Mouse (Mus musculus) kidney, adult 9 months (tissue): ENCODE measurements at regions not wholly inside any gene's neighbourhood (a gene's known extent, or its start where the extent isn't known, plus 50 kb on each side); places are given as distances from the start of the nearest gene placed in this dataset.

Source experiments
- DNase-seq: peaks from one replicate; pipeline ENCODE4 v3.0.0; 2022

GRCm38 (mm10) chr9:50005757-50006576 is 207.2 kb upstream of the Ncam1 start:
- DNase-seq: peak; percentile 56

DNA sequence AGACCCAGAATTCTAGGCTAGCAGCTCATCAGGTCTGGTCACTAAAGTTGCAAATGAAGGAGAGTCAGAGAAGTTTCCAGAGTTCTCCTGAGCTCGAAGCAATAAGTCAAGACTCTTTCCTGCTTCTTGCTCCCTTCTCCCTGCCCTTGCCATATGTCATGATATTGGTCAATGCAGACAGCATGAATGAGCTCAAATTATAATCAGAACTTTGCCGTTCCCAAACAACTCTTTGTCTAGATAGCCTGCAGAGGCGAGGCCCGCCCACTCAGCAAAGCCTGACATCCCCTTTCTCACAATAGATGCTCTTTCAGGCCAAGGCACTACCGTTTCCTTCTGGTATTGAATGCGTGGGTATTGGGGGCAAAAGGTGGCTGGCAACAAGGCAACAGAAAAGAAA is 204.0 kb upstream of the Ncam1 start:
- DNase-seq: no peak

DNA sequence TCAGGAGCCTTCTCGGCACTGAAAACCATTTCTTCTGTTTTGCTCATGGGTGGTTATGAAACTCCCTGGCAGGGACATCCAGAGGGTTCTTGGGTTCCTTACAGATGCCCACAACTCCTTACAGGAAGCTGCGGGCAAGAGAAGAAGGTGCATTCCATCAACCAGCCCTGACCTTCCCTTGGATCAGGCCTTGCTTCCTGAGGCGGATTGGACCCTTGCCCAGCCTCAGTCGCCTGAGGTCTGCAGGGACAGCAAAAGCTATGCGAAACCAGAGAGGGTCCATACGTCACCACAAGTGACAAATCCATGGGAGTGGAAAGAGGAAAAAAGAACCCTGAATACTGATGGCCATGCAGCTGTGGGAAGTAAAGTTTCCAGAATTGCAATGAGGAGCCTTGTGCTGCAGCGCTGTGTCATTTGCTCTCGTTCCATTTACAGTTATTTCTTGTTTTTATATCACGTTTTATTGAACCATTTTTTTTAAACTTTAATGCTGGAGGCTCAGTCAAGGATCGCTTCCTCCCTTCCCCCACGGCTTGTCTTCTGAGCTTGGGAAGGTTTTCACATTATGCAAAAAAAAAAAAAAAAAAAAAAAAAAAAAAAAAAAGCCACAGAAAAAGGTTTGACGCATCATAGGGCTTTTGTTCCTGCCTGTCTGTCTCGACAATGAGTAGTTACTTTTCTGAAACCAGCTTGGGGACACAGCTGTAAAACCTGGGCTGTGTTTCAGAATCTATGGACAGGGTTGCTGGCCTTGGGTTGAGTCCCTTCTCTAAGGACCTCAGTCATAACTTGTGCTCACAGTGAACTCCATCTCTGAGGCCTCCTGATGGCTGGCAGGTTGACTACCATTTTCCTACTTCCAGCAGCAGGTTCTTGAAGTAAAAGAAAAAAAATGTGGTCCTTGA is 202.0 kb upstream of the Ncam1 start:
- DNase-seq: peak; percentile 39

DNA sequence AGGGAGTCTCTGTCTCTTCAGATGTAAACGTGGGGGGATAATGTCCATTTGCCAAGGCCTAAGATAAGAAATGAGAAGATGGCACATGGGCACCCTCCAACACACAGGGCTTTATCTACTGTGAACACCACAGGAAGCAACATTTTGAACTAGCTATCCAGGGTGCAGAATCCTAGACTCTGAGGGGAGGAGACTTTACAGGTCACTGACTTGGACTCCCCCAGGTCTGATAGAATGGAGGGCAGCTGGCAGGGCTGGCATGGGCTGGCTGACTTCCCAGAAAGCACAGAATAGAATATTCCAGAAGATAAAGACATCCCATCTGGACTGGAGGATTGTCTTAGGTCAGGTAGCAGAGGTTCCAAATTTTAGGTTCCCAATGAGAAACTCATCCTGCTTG is 201.2 kb upstream of the Ncam1 start:
- DNase-seq: peak; percentile 92

DNA sequence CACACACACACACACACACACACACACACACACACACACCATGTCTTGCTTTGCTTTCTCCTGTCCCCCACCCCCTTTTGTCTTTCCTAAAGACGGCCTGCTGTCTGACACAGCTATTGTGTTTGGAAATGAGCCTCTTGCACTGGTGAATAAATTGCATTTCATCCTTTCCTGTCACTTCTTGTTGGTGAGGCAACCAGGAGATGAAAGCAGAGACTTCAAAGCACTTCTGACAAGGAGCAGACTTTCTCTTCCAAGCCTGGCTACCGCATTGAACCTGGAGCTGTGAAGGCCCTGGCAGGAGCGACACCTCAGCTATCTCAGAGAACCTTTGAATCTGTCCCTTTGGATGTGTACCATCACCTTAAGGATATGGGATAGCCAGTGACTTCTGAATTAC is 199.4 kb upstream of the Ncam1 start:
- no peak for DNase-seq

DNA sequence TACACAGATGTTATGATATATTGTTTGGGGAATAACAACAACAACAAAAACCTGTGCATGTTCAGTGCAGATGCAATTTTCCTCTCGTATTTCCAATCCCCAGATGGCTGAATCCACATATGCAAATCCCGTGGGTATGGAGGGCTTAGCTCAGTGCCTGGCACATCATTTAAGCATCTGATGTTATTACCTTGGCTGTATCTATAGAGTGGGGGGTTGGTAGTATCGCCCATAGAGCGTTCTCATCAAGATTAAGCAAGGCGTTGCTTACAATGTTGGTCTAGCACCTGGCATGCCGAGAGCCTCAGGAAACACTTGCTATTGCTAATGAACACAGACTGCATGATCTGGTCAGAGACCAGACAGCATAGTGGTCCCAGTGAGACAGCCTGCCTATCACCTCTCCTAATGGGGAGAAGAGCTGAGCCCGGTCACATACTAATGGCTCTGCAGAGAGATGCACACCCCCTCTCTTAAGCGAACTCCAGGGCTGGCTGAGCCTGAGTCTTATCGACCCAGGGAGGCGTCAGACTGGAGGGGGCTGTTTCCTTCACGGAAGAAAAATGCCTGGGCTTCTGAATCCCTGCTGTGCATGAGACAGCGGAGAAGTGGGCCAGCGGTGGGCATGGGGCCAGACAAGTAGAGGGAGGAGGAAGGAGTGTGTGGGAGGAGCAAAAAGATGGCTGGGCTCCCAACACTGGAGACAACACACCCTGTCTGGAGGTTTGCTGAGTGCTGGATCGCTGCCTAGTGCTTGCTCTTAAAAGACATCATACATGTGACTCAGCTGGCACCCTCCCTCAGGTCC is 190.9 kb upstream of the Ncam1 start:
- DNase-seq: peak; percentile 83

DNA sequence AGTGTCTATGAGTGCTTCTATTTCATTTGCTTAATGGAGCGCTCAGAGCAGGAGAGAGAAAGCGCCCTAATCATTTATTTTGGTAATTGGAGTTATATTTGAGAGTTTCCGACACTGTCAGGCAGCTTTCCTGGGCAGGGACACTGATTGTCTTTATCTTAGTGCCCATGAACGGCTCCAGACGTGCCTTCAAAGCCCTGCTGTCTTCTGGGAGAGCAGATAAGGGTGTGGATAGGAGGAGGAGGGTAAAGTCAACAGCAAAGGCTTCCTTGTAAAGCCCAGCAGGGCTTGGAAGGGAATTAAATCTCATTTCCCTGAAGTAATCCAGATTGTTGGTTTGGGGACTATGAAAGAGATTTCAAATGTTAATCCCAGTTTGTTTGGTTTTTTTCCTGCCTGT is 189.3 kb upstream of the Ncam1 start:
- no peak for DNase-seq

DNA sequence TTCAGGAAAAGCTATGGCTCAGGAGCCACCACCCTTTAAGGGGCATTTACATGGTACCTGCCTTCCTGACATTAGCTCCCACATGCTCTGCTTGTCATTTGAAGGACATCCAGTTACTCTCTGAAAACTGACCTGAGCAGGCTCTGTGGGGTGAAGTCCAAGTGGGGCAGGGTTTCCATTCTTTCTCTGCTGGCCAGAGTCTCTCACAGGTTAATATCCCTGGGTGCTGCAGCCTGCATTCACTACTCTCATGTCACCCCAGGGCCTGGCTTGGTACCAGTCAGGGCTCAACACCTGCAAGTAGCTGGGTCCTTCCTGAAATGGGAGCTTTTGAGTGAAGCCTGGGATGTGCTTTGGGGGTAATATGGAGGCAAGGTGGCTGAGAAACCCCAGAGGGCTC is 188.8 kb upstream of the Ncam1 start:
- DNase-seq: peak; percentile 61

DNA sequence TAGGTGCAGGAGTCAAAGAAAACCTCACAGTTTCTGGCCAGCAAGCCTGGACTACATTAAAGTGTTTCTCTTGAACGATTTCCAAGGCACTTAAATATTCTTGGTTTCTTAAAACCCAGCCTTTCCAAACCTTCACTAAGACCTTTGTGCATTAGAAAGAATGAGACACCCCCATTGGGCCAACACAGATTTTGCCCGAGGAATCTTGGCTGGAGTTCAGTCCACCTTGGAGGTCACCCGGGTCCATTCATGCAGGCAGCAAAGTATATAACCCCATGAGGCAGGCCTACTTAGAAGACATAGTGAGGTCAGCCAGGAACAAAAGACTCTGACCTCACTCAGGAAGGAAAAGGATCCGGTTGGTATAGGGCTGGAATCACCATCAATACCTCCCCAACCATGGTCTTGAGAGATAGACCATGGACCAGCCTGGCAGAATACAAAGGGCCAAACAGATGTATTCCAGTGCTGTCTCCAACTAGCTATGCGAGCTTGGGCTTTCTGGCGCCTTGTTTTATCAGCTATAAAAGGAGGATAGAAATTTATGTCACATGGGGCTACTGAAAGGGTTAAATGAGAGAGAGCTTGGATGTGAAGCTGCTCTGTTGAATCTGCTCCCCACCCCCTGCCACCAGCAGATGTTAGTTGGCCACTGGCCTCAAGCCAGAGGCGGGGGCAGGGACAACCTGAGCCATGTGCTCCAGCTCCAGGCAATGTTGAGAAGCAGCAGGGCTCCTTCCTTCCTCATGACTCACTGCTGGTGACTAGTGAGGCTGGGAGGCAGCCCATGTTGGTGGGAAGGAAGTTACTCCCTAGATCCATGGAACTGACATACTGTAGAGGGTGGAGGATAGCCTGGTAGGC is 181.9 kb upstream of the Ncam1 start:
- DNase-seq: peak; percentile 67

GRCm38 (mm10) chr9:49975938-49976671 is 177.4 kb upstream of the Ncam1 start:
- DNase-seq: peak; percentile 60

GRCm38 (mm10) chr9:49973974-49974495 is 175.3 kb upstream of the Ncam1 start:
- no peak for DNase-seq

DNA sequence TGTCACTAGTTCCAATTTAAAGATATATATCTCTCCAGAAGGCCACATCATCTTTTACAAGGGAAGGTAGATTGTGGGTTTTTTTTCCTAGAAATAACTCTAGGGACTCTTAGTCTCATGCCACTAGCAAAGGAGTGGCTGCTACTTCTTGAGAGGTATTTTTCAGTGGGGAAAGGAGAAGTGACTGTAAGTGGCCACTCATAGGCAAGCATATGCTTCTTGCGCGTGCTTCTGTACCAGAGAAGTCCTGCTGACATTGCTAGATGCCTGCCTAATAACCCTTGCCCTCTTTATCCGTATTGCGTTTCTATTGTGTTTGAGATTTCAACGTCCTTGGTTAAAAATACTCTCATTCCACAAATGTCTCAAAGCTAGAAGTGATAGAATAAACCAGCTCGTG is 170.7 kb upstream of the Ncam1 start:
- no peak for DNase-seq

DNA sequence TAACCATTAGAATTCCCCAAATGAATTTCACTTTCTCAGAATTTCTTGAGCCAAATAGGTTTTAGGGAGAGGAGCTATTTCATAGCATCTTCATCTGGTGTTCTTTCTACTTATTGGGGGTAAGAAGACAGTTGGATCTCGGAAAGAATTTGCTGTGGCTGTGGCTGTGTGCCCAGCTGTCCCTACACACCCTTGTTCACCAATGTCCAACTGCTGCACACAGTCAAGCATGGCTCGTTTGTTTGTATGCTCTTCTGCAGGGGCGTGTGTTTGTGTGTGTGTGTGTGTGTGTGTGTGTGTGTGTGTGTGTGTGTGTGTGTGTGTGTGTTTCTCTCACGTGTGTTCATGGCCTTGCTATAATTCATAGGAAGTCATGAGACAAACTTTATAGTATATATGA is 165.9 kb upstream of the Ncam1 start:
- no peak for DNase-seq

DNA sequence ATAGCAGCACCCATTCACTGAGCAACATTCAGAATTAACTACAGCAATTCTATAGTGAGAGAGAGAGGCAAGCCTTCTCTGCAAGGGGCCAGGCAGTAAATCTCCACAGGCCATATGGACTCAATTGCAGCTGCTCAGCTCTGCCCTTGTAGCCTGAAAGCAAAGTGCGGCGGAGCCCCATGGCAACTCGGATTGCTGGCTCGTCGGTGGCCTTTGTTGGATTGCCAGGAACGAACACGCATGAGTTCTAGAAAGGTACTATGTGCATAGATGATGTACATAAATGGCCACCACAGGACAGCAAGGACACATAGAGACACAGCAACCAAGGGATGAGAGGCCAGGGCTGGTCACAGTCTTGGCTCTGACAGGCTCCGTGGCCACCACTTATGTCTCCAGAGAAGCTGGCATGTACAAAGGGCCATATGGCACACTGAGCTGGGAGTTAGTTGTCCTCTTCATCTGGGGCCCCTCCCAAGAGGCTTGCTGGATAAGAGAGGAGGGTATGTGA is 163.9 kb upstream of the Ncam1 start:
- no peak for DNase-seq

DNA sequence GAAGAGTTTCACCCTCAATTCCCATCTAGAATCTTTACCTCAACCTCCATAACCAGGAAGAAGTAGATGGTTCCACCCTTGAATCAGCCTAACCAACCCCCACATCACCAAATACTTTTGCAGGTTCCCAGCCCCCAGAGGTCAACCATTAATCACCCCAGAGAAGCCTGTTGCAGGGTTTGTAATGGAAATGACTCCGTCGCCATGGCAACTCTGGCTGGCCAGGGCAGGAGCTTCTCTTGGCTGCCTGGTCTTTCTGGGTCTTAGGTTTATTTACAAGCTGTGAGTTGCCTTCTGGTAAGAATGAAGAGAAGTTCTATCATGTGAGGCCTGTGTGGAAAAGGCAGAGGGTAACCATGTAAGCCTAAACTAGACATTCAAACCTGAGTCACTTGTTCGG is 163.2 kb upstream of the Ncam1 start:
- DNase-seq: peak; percentile 21

DNA sequence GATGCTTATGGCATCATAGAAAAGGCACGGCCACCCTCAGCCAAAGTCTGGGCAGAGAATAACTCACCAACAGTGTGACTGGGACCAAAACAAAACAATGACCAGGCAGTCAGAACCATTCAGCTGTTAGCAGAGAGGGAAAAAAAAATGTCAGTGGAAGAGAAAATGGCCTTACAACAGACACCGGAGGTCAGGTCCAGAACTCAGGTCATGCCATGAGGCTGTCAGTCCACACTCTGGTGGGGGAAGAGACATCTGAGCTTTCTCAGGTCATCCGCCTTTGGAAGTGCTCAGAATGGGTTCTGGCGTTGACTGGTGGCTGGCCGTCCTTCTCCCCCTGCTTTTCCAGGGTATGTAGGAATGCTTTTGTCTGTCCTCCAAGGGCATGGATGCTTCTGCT is 162.6 kb upstream of the Ncam1 start:
- no peak for DNase-seq

DNA sequence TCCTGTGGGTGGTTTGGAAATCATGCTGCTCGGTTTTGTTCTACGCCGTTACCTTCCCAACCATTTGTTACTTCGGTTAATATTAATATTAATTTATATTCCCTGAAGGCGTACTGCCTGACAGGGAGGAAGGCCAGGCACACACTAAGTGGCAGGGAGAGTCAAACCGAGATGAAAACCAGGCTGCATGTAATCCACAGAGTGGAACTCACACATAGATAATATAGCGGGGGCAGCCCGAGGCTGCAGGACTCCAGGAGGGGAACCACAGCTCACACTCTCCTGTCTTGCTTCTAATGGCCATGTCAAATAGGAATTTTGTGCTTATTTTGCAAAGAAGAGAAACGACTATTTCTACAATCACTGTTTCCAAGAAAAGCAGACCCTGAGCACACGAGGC is 161.3 kb upstream of the Ncam1 start:
- DNase-seq: no peak

DNA sequence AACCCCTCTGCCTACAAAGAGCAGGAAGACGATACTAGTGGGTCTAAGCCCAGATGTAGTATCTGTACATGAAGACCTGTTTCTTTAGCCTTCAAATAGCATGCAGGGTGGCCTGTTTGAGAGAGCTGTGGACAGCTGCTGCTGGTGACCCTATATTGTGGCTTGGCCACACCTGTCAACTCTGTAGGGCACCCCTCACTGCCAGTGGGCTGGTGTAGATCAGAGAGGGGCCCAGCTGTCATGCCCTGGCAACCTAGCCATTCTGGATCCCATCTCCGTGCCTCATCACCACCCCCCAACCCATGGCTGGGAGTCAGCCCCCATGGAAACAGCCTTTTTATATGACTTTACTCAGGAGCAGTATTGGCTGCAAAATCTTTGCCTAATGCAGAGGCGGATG is 160.2 kb upstream of the Ncam1 start:
- no peak for DNase-seq

GRCm38 (mm10) chr9:49954601-49955000 is 155.9 kb upstream of the Ncam1 start:
- no peak for DNase-seq

GRCm38 (mm10) chr9:49950321-49950720 is 151.6 kb upstream of the Ncam1 start:
- DNase-seq: no peak

- no peak for DNase-seq
These were observed 149.8 kb upstream of the Ncam1 start for GRCm38 (mm10) chr9:49948546-49948945.
